Mouse (Mus musculus): ENCODE results near the gene Tlr11. TPM values are rescaled to one million over a fixed set of nuclear protein-coding genes. Genes with fewer than 3 reads are reported as not detected.

The Tlr11 gene
- polyA plus RNA-seq (2015; fragmentation: Nextera tagmentation; extraction: Ambion mirVana) = 0.07 TPM in 1 of 2 replicates, not detected in the other

- WGBS = 84% methylated on average over 2 of the region's 2 CpGs
These were observed at the start of gene Tlr11 for GRCm38 (mm10) chr14:50357593-50357992. Gene Tlr11 (plus strand): TSS chr14:50357914.

GRCm38 (mm10) chr14:50326661-50327060, 31.1 kb upstream of the Tlr11 start, which contains the start of gene Olfr734:
Gene Olfr734 (minus strand): TSS chr14:50326761.
- no peak for ATAC-seq (ENCODE audit: insufficient number of reproducible peaks, insufficient read depth, low FRiP score, low TSS enrichment, low read depth)
- Histone ChIP-seq H3K27ac (no peak within 1 kb of the TSS), H3K4me3 (no peak within 1 kb of the TSS)

More at GRCm38 (mm10) chr14:50357593-50357992, at the start of gene Tlr11:
- no peak within 1 kb of the TSS for H3K27ac ChIP-seq
- no peaks in the 10 kb centered on the region for H3K27me3 ChIP-seq
- H3K9me3 ChIP-seq = no peaks in the 10 kb centered on the region
- no peaks in the 10 kb centered on the region for H3K4me1 ChIP-seq
- no peak within 1 kb of the TSS for H3K9ac ChIP-seq
- ATAC-seq (ENCODE audit: insufficient number of reproducible peaks, insufficient read depth, low FRiP score, low TSS enrichment, low read depth) = no peak
- no peak within 1 kb of the TSS for H3K4me2 ChIP-seq
- no peaks in the 10 kb centered on the region for H3K36me3 ChIP-seq
- no peak within 1 kb of the TSS for H3K4me3 ChIP-seq

GRCm38 (mm10) chr14:50348796-50349195, 8.9 kb upstream of the Tlr11 start, which contains the start of gene Olfr735:
Gene Olfr735 (minus strand): TSS chr14:50348872.
- no peaks in the 10 kb centered on the region for H3K36me3 ChIP-seq
- H3K27ac ChIP-seq = no peak within 1 kb of the TSS
- H3K4me2 ChIP-seq = no peak within 1 kb of the TSS
- H3K4me1 ChIP-seq = no peaks in the 10 kb centered on the region
- no peaks in the 10 kb centered on the region for H3K9me3 ChIP-seq
- no peaks in the 10 kb centered on the region for H3K27me3 ChIP-seq
- 81% methylated on average over 2 of the region's 2 CpGs for WGBS
- H3K4me3 ChIP-seq = no peak within 1 kb of the TSS
- ATAC-seq (ENCODE audit: insufficient number of reproducible peaks, insufficient read depth, low FRiP score, low TSS enrichment, low read depth) = no peak
- no peak within 1 kb of the TSS for H3K9ac ChIP-seq

More at GRCm38 (mm10) chr14:50326661-50327060, 31.1 kb upstream of the Tlr11 start, which contains the start of gene Olfr734:
- WGBS = 77% methylated on average over 1 of the region's 1 CpGs
- no peaks in the 10 kb centered on the region for H3K4me1 ChIP-seq
- no peak within 1 kb of the TSS for H3K4me2 ChIP-seq
- H3K9me3 ChIP-seq = no peaks in the 10 kb centered on the region
- no peaks in the 10 kb centered on the region for H3K27me3 ChIP-seq
- no peaks in the 10 kb centered on the region for H3K36me3 ChIP-seq
- no peak within 1 kb of the TSS for H3K9ac ChIP-seq

GRCm38 (mm10) chr14:50352438-50352837, 5.3 kb upstream of the Tlr11 start:
- H3K27ac ChIP-seq = no peak overlapping the region
- no peaks in the 10 kb centered on the region for H3K4me1 ChIP-seq
- H3K4me3 ChIP-seq = no peak overlapping the region
- 26% methylated on average over 3 of the region's 3 CpGs for WGBS
- no peaks in the 10 kb centered on the region for H3K9me3 ChIP-seq
- no peaks in the 10 kb centered on the region for H3K36me3 ChIP-seq
- no peak for ATAC-seq (ENCODE audit: insufficient number of reproducible peaks, insufficient read depth, low FRiP score, low TSS enrichment, low read depth)
- H3K4me2 ChIP-seq = no peak overlapping the region
- H3K9ac ChIP-seq = no peak overlapping the region
- no peaks in the 10 kb centered on the region for H3K27me3 ChIP-seq

GRCm38 (mm10) chr14:50356725-50357124, 989 bp upstream of the Tlr11 start:
- Histone ChIP-seq H3K4me1 (no peaks in the 10 kb centered on the region), H3K9ac (no peak overlapping the region), H3K27ac (no peak overlapping the region), H3K36me3 (no peaks in the 10 kb centered on the region), H3K4me3 (no peak overlapping the region), H3K9me3 (no peaks in the 10 kb centered on the region), H3K27me3 (no peaks in the 10 kb centered on the region), H3K4me2 (no peak overlapping the region)
- 75% methylated on average over 2 of the region's 2 CpGs for WGBS
- no peak for ATAC-seq (ENCODE audit: insufficient number of reproducible peaks, insufficient read depth, low FRiP score, low TSS enrichment, low read depth)

- no peaks in the 10 kb centered on the region for H3K4me1 ChIP-seq
- ATAC-seq (ENCODE audit: insufficient number of reproducible peaks, insufficient read depth, low FRiP score, low TSS enrichment, low read depth) = no peak
- H3K4me3 ChIP-seq = no peak overlapping the region
- no peaks in the 10 kb centered on the region for H3K27me3 ChIP-seq
- H3K36me3 ChIP-seq = no peaks in the 10 kb centered on the region
- H3K9ac ChIP-seq = no peak overlapping the region
- no peak overlapping the region for H3K27ac ChIP-seq
- H3K9me3 ChIP-seq = 0 out of 2 replicates have a peak, but pooled peaks cover 3% of the 10 kb centered on the region
- WGBS = 77% methylated on average over 3 of the region's 3 CpGs
- H3K4me2 ChIP-seq = no peak overlapping the region
These were observed 2.8 kb downstream of the Tlr11 start for GRCm38 (mm10) chr14:50360480-50360879.

GRCm38 (mm10) chr14:50363561-50363960, 5.8 kb downstream of the Tlr11 start:
- no peak overlapping the region for H3K27ac ChIP-seq
- H3K4me2 ChIP-seq = no peak overlapping the region
- no peak overlapping the region for H3K4me3 ChIP-seq
- H3K9me3 ChIP-seq = 0 out of 2 replicates have a peak, but pooled peaks cover 3% of the 10 kb centered on the region
- H3K36me3 ChIP-seq = no peaks in the 10 kb centered on the region
- no peaks in the 10 kb centered on the region for H3K4me1 ChIP-seq
- 76% methylated on average over 2 of the region's 2 CpGs for WGBS
- ATAC-seq (ENCODE audit: insufficient number of reproducible peaks, insufficient read depth, low FRiP score, low TSS enrichment, low read depth) = no peak
- no peaks in the 10 kb centered on the region for H3K27me3 ChIP-seq
- no peak overlapping the region for H3K9ac ChIP-seq

GRCm38 (mm10) chr14:50380863-50381262, 23.1 kb downstream of the Tlr11 start, which contains the start of gene Olfr736:
Gene Olfr736 (plus strand): TSS chr14:50381163.
- Histone ChIP-seq H3K4me2 (no peak within 1 kb of the TSS), H3K27ac (no peak within 1 kb of the TSS), H3K4me1 (no peaks in the 10 kb centered on the region), H3K36me3 (no peaks in the 10 kb centered on the region), H3K9ac (no peak within 1 kb of the TSS), H3K27me3 (no peaks in the 10 kb centered on the region), H3K4me3 (no peak within 1 kb of the TSS), H3K9me3 (no peaks in the 10 kb centered on the region)
- 87% methylated on average over 2 of the region's 2 CpGs for WGBS
- ATAC-seq (ENCODE audit: insufficient number of reproducible peaks, insufficient read depth, low FRiP score, low TSS enrichment, low read depth) = no peak

- Histone ChIP-seq H3K4me1 (no peaks in the 10 kb centered on the region), H3K9me3 (no peaks in the 10 kb centered on the region), H3K9ac (no peak within 1 kb of the TSS), H3K27me3 (no peaks in the 10 kb centered on the region), H3K27ac (no peak within 1 kb of the TSS), H3K36me3 (no peaks in the 10 kb centered on the region), H3K4me2 (no peak within 1 kb of the TSS), H3K4me3 (no peak within 1 kb of the TSS)
- WGBS = 89% methylated on average over 1 of the region's 1 CpGs
- ATAC-seq (ENCODE audit: insufficient number of reproducible peaks, insufficient read depth, low FRiP score, low TSS enrichment, low read depth) = no peak
These were observed 49.6 kb downstream of the Tlr11 start, which contains the start of gene Olfr738 for GRCm38 (mm10) chr14:50407268-50407667. Gene Olfr738 (plus strand): TSS chr14:50407568.

Other genes starting within 250 kb of the Tlr11 start
- not detected in 2 replicates for gene Olfr727, start 234.7 kb upstream of the Tlr11 start, polyA plus RNA-seq (2015; fragmentation: Nextera tagmentation; extraction: Ambion mirVana)
- gene Olfr728, start 215.2 kb upstream of the Tlr11 start, polyA plus RNA-seq (2015; fragmentation: Nextera tagmentation; extraction: Ambion mirVana) = not detected in 2 replicates
- gene Olfr729, start 205.0 kb upstream of the Tlr11 start, polyA plus RNA-seq (2015; fragmentation: Nextera tagmentation; extraction: Ambion mirVana) = 0.06 TPM in 1 of 2 replicates, not detected in the other
- not detected in 2 replicates for gene Olfr730, start 169.7 kb upstream of the Tlr11 start, polyA plus RNA-seq (2015; fragmentation: Nextera tagmentation; extraction: Ambion mirVana)
- not detected in 2 replicates for gene Olfr731, start 116.0 kb upstream of the Tlr11 start, polyA plus RNA-seq (2015; fragmentation: Nextera tagmentation; extraction: Ambion mirVana)
- not detected in 2 replicates for gene Olfr732, start 73.7 kb upstream of the Tlr11 start, polyA plus RNA-seq (2015; fragmentation: Nextera tagmentation; extraction: Ambion mirVana)
- gene Olfr733, start 56.4 kb upstream of the Tlr11 start, polyA plus RNA-seq (2015; fragmentation: Nextera tagmentation; extraction: Ambion mirVana) = 0.10 TPM in 1 of 2 replicates, not detected in the other
- not detected in 2 replicates for gene Olfr734, start 31.2 kb upstream of the Tlr11 start, polyA plus RNA-seq (2015; fragmentation: Nextera tagmentation; extraction: Ambion mirVana)
- not detected in 2 replicates for gene Olfr735, start 9.0 kb upstream of the Tlr11 start, polyA plus RNA-seq (2015; fragmentation: Nextera tagmentation; extraction: Ambion mirVana)
- 0.22 TPM in 1 of 2 replicates, not detected in the other for gene Olfr736, start 23.2 kb downstream of the Tlr11 start, polyA plus RNA-seq (2015; fragmentation: Nextera tagmentation; extraction: Ambion mirVana)
- gene Olfr738, start 49.7 kb downstream of the Tlr11 start, polyA plus RNA-seq (2015; fragmentation: Nextera tagmentation; extraction: Ambion mirVana) = not detected in 2 replicates
- not detected in 2 replicates for gene Olfr739, start 60.7 kb downstream of the Tlr11 start, polyA plus RNA-seq (2015; fragmentation: Nextera tagmentation; extraction: Ambion mirVana)
- not detected in 2 replicates for gene Olfr740, start 87.6 kb downstream of the Tlr11 start, polyA plus RNA-seq (2015; fragmentation: Nextera tagmentation; extraction: Ambion mirVana)
- not detected in 2 replicates for gene Olfr741, start 114.8 kb downstream of the Tlr11 start, polyA plus RNA-seq (2015; fragmentation: Nextera tagmentation; extraction: Ambion mirVana)
- gene Olfr742, start 145.7 kb downstream of the Tlr11 start, polyA plus RNA-seq (2015; fragmentation: Nextera tagmentation; extraction: Ambion mirVana) = not detected in 2 replicates
- not detected in 2 replicates for gene Olfr743, start 163.9 kb downstream of the Tlr11 start, polyA plus RNA-seq (2015; fragmentation: Nextera tagmentation; extraction: Ambion mirVana)

Measured in embryonic facial prominence, embryonic 13.5 days (tissue).